Mouse (Mus musculus) small intestine, adult 2 months (tissue): ENCODE measurements around the gene 2310007B03Rik. TPM values are rescaled to one million over a fixed set of nuclear protein-coding genes. Genes with fewer than 3 reads are reported as not detected.

Experiments
- H3K27ac ChIP-seq: fragments of 200-500 bp; 2 replicates; pipeline ENCODE4 v1.5.1; 2012; ENCODE audit warnings: low read depth, low read length, control low read depth, inconsistent platforms; ENCODE audit not compliant: insufficient read depth
- H3K27me3 ChIP-seq: fragments of 200-500 bp; 2 replicates; pipeline ENCODE4 v1.6.1; 2012; ENCODE audit warnings: mild to moderate bottlenecking, moderate library complexity, low read length, inconsistent platforms; ENCODE audit not compliant: control insufficient read depth, insufficient read depth
- H3K36me3 ChIP-seq: fragments of 200-500 bp; 2 replicates; pipeline ENCODE4 v1.6.1; 2012; ENCODE audit warnings: mild to moderate bottlenecking, low read length, control low read depth, inconsistent platforms; ENCODE audit not compliant: control insufficient read depth, insufficient read depth
- H3K4me1 ChIP-seq: fragments of 200-500 bp; 2 replicates; pipeline ENCODE4 v1.6.1; 2012; ENCODE audit warnings: low read length, inconsistent platforms, mixed read lengths; ENCODE audit not compliant: control insufficient read depth, insufficient read depth, insufficient read length
- H3K4me3 ChIP-seq: fragments of 200-500 bp; 2 replicates; pipeline ENCODE4 v1.5.1; 2012; ENCODE audit warnings: low read depth, mild to moderate bottlenecking, control low read depth, inconsistent platforms, low read length, moderate library complexity
- CTCF ChIP-seq: fragments of 200-500 bp; IDR thresholded peaks from 2 replicates; pipeline ENCODE4 v1.5.1; 2012; ENCODE audit warnings: low read depth, mild to moderate bottlenecking, control low read depth, inconsistent platforms, low read length, moderate library complexity, mixed read lengths; ENCODE audit not compliant: insufficient replicate concordance, insufficient read length; ENCODE audit errors: extremely low read depth
- POLR2A ChIP-seq: fragments of 200-500 bp; IDR thresholded peaks from 2 replicates; pipeline ENCODE4 v1.6.1; 2012; ENCODE audit warnings: low read depth, mild to moderate bottlenecking, control low read depth, inconsistent platforms, low read length, moderate library complexity
- WGBS: fragments of 180-500 bp; shearing (Covaris S2); methylation state at CpG from one replicate; pipeline ENCODE4 v1.1.7; 2018; 5-methylcytosine and 5-hydroxymethylcytosine counted together
- polyA plus RNA-seq: library from polyadenylated mRNA; depleted of rRNA; stranded (reverse); fragments of >200 nt; gene quantifications from 2 replicates; pipeline ENCODE4 v1.2.3, GENCODE M21; 2012

Gene 2310007B03Rik
- polyA plus RNA-seq, 1 experiment = 13.5 TPM

DNA sequence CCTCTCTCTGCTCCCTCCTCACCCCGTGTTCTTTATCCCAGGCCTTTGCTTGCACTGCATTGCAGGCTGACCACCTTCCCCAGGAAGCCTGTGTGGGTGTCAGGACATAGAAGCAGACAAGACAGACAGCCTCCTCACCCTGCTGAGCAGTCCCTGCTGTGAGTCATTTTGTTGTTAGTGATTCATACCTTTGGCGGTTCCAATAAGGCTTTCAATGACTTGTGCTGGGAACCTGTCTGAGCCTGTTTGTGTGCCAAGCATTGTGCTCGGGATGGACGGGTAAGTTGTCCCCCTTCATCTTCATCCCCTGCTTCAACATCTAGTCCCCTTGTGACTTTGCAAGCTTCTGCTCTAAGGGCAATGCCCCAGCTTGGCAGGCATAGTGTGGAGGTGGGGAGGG lies 12.9 kb upstream of the 2310007B03Rik start:
- WGBS = 50% methylated on average over 4 of the region's 4 CpGs
- H3K27ac ChIP-seq = no peak overlapping the region
- peaks cover 5% of the 10 kb centered on the region for H3K27me3 ChIP-seq
- no peaks in the 10 kb centered on the region for H3K36me3 ChIP-seq
- H3K4me1 ChIP-seq = peaks cover 4% of the 10 kb centered on the region; the same call in 1 of the 2 replicates
- H3K4me3 ChIP-seq = no peak overlapping the region
- TF ChIP-seq POLR2A = no peak
- no peak for TF ChIP-seq CTCF

DNA sequence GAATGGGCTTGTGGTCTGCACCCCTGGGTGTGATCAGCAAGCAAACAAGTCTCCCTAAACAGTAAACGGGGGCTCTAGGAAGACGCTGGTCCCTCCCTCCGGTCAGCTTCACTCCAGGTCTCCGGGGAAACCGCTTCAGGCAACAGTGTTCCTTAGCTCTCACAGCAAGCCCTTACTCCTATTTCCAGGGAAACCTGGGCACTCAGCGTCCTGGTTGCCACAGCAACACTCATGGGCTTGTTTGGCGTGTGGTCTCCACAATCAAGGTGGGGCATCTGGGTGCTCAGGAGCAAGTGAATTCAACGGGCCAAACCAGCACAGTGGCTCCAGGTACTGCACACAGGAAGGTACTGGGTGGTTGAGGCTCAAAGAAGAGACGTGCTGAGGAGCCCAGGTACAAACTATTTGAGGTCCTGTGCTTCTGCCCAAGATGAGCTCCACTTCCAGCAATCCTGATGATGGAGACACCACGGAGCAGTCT lies 7.6 kb upstream of the 2310007B03Rik start, which contains the start of gene Crocc2:
TSS of gene Crocc2 (plus strand) at position 431 of the 481 bp plus-strand sequence.
- Histone ChIP-seq H3K36me3 (no peaks in the 10 kb centered on the region), H3K27ac (no peak within 1 kb of the TSS), H3K4me3 (no peak within 1 kb of the TSS), H3K4me1 (peaks cover 4% of the 10 kb centered on the region; the same call in 1 of the 2 replicates), H3K27me3 (no peaks in the 10 kb centered on the region)
- WGBS = 18% methylated on average over 10 of the region's 10 CpGs
- TF ChIP-seq POLR2A (no peak), CTCF (no peak)

DNA sequence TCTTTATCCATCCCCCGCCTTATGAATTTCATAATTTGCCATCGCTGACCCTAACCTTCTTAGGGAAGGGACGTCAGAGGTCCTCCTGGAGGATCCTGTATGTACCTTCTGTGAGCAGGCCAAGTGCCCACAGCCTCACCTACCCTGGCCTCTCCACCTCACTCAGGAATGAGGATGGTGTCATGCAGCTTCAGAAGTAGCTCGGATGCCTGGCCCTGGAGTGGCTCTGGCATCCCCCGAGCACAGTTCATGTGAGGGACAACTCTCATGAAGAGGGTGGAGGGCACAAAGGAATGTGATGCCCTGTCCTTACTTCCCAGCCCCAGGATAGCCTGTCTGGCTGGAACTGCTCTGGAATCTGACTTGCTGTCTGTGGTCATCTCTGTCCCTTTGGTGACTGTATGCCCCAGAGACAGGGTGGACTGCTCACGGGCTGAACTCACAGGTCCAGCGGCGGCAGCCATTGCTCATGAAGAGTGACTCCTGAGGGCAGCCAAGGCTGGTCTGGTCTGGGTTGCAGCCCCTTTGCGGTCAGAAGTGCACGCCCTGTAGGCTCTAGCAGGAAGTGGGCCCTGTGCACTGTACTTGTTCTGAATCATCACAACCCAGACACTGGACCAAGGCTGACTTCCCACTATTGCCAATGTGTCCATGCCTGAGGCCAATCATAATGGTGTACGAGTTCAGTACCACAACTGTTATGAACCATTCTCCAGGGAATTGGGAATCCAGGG lies 5.8 kb upstream of the 2310007B03Rik start:
- WGBS = 89% methylated on average over 11 of the region's 11 CpGs
- H3K27me3 ChIP-seq = no peaks in the 10 kb centered on the region

DNA sequence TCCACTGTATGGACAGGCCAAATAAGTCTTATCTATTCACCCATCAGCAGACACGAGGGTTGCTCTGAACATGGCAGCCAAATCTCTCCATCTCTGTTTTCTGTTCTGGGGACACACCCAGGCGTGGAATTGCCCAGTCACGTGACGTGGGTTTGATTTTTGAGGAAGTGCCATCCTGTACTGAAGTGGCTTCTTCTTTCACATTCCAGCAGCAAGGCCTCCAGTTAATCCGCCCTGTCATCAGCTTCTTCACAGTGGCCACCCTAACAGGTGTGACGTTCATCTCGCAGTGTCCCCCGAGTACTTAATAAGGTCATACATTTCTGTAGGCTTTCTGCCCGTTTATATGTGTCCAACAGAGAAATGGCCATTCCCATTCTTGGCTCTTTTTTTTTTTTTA lies 4.7 kb upstream of the 2310007B03Rik start:
- Histone ChIP-seq H3K4me3 (no peak overlapping the region), H3K27me3 (no peaks in the 10 kb centered on the region), H3K4me1 (peaks cover 15% of the 10 kb centered on the region), H3K36me3 (no peaks in the 10 kb centered on the region), H3K27ac (no peak overlapping the region)
- TF ChIP-seq CTCF = no peak
- no peak for TF ChIP-seq POLR2A
- 59% methylated on average over 9 of the region's 9 CpGs for WGBS

More for the DNA sequence above, 5.8 kb upstream of the 2310007B03Rik start:
- Histone ChIP-seq H3K27ac (no peak overlapping the region), H3K4me3 (no peak overlapping the region), H3K36me3 (no peaks in the 10 kb centered on the region), H3K4me1 (peaks cover 7% of the 10 kb centered on the region; the same call in 1 of the 2 replicates)
- no peak for TF ChIP-seq CTCF
- no peak for TF ChIP-seq POLR2A

DNA sequence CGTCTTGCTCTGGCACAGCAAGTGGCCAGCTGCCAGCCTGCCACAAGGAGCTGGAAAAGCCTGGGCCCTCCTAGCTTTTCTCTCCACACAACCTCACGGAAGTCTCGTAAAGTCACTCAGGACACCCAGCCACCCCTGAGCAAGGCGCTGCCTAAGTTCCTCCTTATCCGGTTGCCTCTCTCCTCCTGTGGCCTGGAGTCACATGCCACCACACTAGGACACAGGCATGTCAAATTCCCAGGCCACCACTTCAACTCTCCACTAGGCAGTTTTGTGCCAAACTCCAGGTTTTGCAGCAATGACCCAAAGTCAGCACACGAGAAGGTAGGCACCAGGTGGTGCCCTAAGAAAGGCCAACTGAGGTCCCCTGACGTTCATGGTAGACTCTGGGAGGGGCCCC lies 1.8 kb upstream of the 2310007B03Rik start:
- Histone ChIP-seq H3K27me3 (no peaks in the 10 kb centered on the region), H3K4me3 (no peak overlapping the region), H3K36me3 (no peaks in the 10 kb centered on the region), H3K27ac (no peak overlapping the region), H3K4me1 (peaks cover 30% of the 10 kb centered on the region)
- TF ChIP-seq POLR2A (no peak), CTCF (no peak)
- 90% methylated on average over 7 of the region's 7 CpGs for WGBS

DNA sequence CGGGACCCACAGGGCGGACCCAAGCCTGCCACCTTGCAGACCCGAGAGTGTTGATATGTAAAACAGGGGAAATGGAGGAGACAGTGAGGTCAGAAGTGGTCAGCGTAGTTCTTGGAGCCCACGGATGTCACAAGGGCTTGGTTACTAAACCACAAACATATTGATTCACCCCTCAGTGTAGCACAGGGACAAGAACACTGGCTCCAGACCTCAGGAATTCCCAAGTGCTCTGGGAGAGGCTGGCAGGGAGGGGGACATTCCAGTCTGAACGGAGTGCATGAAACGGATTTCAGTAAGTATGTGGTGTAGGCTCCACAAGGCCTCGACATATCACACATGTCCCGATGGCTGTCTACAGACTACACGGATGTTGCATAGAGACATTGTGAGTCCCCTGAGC lies 1.2 kb upstream of the 2310007B03Rik start:
- TF ChIP-seq CTCF (no peak), POLR2A (no peak)
- peaks cover 34% of the 10 kb centered on the region for H3K4me1 ChIP-seq

DNA sequence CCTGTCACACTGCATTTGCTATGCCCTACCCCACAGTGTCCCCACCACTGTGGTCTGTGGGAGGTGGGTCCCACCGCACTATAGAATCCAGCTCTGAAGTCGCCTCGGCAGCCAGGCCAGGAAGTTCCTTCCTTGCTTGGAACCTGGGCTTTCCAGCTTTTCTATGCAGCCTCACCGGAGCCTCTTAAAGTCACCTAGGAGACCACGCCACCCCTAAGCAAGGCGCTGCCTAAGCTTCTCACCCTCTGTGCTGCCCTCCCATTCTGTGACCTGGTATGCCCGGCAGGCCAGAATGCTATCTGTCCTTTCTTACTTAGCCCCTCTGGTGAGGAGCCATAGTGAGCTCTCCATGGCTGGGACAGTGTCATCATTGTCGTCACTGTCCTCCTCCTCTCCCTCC lies 602 bp upstream of the 2310007B03Rik start:
- TF ChIP-seq CTCF (no peak), POLR2A (no peak)
- Histone ChIP-seq H3K4me3 (no peak overlapping the region), H3K27ac (no peak overlapping the region), H3K36me3 (no peaks in the 10 kb centered on the region), H3K27me3 (no peaks in the 10 kb centered on the region), H3K4me1 (peaks cover 40% of the 10 kb centered on the region)
- 78% methylated on average over 8 of the region's 8 CpGs for WGBS

More for the DNA sequence above, 1.2 kb upstream of the 2310007B03Rik start:
- Histone ChIP-seq H3K27me3 (no peaks in the 10 kb centered on the region), H3K36me3 (no peaks in the 10 kb centered on the region), H3K4me3 (no peak overlapping the region), H3K27ac (no peak overlapping the region)
- 78% methylated on average over 10 of the region's 10 CpGs for WGBS
